Mouse (Mus musculus) midbrain, embryonic 15.5 days (tissue): ENCODE measurements around the gene Snap29. TPM values are rescaled to one million over a fixed set of nuclear protein-coding genes. Genes with fewer than 3 reads are reported as not detected.
A peak's percentile ranks its signal among the peaks of the same experiment; 100 is the strongest.

Source experiments
- ATAC-seq: fragments of 200-750 bp; cut with Nextera tagmentation; replicated peaks from 2 replicates; pipeline ENCODE4 v1.8.0; 2017; ENCODE audit warnings: moderate TSS enrichment
- H3K27ac ChIP-seq: fragments of 300-500 bp; sonication (generic); 2 replicates; pipeline ENCODE4 v1.5.1; 2015; ENCODE audit warnings: mild to moderate bottlenecking, inconsistent platforms
- H3K27me3 ChIP-seq: fragments of 300-500 bp; sonication (generic); replicated peaks from 2 replicates; pipeline ENCODE4 v1.6.1; 2015; ENCODE audit warnings: inconsistent platforms
- H3K36me3 ChIP-seq: fragments of 300-500 bp; sonication (generic); replicated peaks from 2 replicates; pipeline ENCODE4 v1.6.1; 2015; ENCODE audit warnings: inconsistent platforms
- H3K4me1 ChIP-seq: fragments of 300-500 bp; sonication (generic); 2 replicates; pipeline ENCODE4 v1.6.1; 2015; ENCODE audit warnings: inconsistent platforms
- H3K4me2 ChIP-seq: fragments of 300-500 bp; sonication (generic); 2 replicates; pipeline ENCODE4 v1.6.1; 2015; ENCODE audit warnings: inconsistent platforms, mild to moderate bottlenecking, moderate library complexity
- H3K4me3 ChIP-seq: fragments of 300-500 bp; sonication (generic); 2 replicates; pipeline ENCODE4 v1.5.1; 2015; ENCODE audit warnings: mild to moderate bottlenecking, inconsistent platforms
- H3K9ac ChIP-seq: fragments of 300-500 bp; sonication (generic); 2 replicates; pipeline ENCODE4 v1.6.1; 2015; ENCODE audit warnings: mild to moderate bottlenecking, inconsistent platforms
- H3K9me3 ChIP-seq: fragments of 300-500 bp; sonication (generic); 2 replicates; pipeline ENCODE4 v1.6.1; 2016; ENCODE audit warnings: inconsistent platforms
- WGBS: fragments of 180-500 bp; shearing (Covaris S2); methylation state at CpG from one replicate; pipeline ENCODE4 v1.1.7; 2015; ENCODE audit warnings: mixed read lengths; 5-methylcytosine and 5-hydroxymethylcytosine counted together
- polyA plus RNA-seq: library from polyadenylated mRNA; unstranded; fragments of >200 nt; fragmentation: Nextera tagmentation; extraction: Ambion mirVana; gene quantifications from 2 replicates; pipeline ENCODE4 v1.2.1, GENCODE M21; 2015

The Snap29 gene
- polyA plus RNA-seq, 1 experiment from 2014 or later, result 24.5 TPM

- Histone ChIP-seq H3K4me3 (no peak overlapping the region), H3K27me3 (no peaks in the 10 kb centered on the region), H3K9me3 (no peaks in the 10 kb centered on the region), H3K4me2 (no peak overlapping the region), H3K36me3 (no peaks in the 10 kb centered on the region), H3K9ac (no peak overlapping the region), H3K4me1 (peaks cover 17% of the 10 kb centered on the region), H3K27ac (0 out of 2 replicates have a peak overlapping the region, but pooled peaks have one; percentile 14)
- ATAC-seq, result no peak
- WGBS, result 73% methylated on average over 4 of the region's 4 CpGs
These were observed 72.7 kb downstream of the Snap29 start for GRCm38 (mm10) chr16:17478331-17478943.

Other genes with a start within 250 kb of the Snap29 start
- 262 and 275 TPM in 2 replicates for gene Ube2l3, start 203.3 kb upstream of the Snap29 start, polyA plus RNA-seq
- 2.6 and 3.3 TPM in 2 replicates for gene Rimbp3, start 197.4 kb upstream of the Snap29 start, polyA plus RNA-seq
- gene Hic2, start 172.4 kb upstream of the Snap29 start, polyA plus RNA-seq, result 11.1 and 11.6 TPM in 2 replicates
- gene Tmem191c, start 129.9 kb upstream of the Snap29 start, polyA plus RNA-seq, result 63.2 and 67.6 TPM in 2 replicates
- gene Serpind1, start 74.6 kb upstream of the Snap29 start, polyA plus RNA-seq, result 5.8 and 6.0 TPM in 2 replicates
- 68.4 and 77.8 TPM in 2 replicates for gene Pi4ka, start 328 bp downstream of the Snap29 start, polyA plus RNA-seq
- 83.2 and 89.6 TPM in 2 replicates for gene Crkl, start 46.0 kb downstream of the Snap29 start, polyA plus RNA-seq
- gene Aifm3, start 83.6 kb downstream of the Snap29 start, polyA plus RNA-seq, result 16.8 and 17.9 TPM in 2 replicates
- gene Lztr1, start 102.7 kb downstream of the Snap29 start, polyA plus RNA-seq, result 146 and 164 TPM in 2 replicates
- gene Thap7, start 125.2 kb downstream of the Snap29 start, polyA plus RNA-seq, result 60.4 and 65.3 TPM in 2 replicates
- gene Lrrc74b, start 155.3 kb downstream of the Snap29 start, polyA plus RNA-seq, result 1.3 TPM in 2 replicates
- 2.3 and 3.1 TPM in 2 replicates for gene P2rx6, start 155.9 kb downstream of the Snap29 start, polyA plus RNA-seq
- gene Slc7a4, start 177.2 kb downstream of the Snap29 start, polyA plus RNA-seq, result 38.7 and 42.7 TPM in 2 replicates
- 30.1 and 34.7 TPM in 2 replicates for gene Smpd4, start 213.4 kb downstream of the Snap29 start, polyA plus RNA-seq
- 11.2 and 11.5 TPM in 2 replicates for gene Ccdc74a, start 240.5 kb downstream of the Snap29 start, polyA plus RNA-seq